Mouse (Mus musculus): ENCODE data around the gene B3galt4.

DNA sequence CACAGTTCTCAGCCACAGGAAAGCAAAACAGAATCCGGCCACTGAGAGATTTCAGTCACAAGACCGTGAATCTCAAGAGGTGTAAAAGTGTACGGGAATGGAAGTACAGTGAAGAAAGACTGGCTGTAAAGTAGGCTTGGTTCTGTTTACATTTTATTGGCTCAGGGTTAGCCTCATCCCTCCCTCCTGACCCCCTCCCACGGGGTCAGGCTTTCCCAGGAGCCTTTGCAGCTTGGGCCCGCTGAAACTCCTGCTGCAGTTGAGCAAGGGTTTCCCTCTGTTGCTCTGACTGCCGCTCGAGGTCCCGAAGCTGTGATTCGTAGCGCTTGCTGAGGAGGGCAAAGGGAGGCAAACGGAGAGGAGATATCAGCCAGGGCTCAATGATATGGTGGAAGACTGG, 12.5 kb downstream of the B3galt4 start:
- TF ChIP-seq EP300 (IDR thresholded peaks at IDR 0.05; ENCODE audit: insufficient read depth, low read depth, low read length): no peak
- TF ChIP-seq POLR2A (IDR thresholded peaks at IDR 0.05; ENCODE audit: insufficient read depth, low read length): no peak

Data from ES-Bruce4 (cell line).